Mouse (Mus musculus): ENCODE measurements around the gene Ifi27. TPM values are rescaled to one million over a fixed set of nuclear protein-coding genes. Genes with fewer than 3 reads are reported as not detected.

Ifi27 gene
- total and polyA plus RNA-seq, 3 experiments = 103 to 105 TPM; not detected in 1

- Histone ChIP-seq H3K4me1 (ENCODE audit: control insufficient read depth in 1 of 2, insufficient read depth in 2 of 2, low read length in 2 of 2) (peaks cover 13 to 33% of the 10 kb centered on the region in 2 experiments), H3K9ac (ENCODE audit: control insufficient read depth, low read depth, low read length, poor library complexity, severe bottlenecking) (peak within 1 kb of the TSS; percentile 92), H3K79me2 (ENCODE audit: control insufficient read depth, insufficient read depth, low read length, poor library complexity) (peaks cover 8% of the 10 kb centered on the region), H3K27ac (ENCODE audit: control insufficient read depth, low read depth, low read length) (peak within 1 kb of the TSS; percentile 37), H3K4me3 (ENCODE audit: control insufficient read depth in 1 of 2, insufficient read depth in 1 of 2, low read depth in 2 of 2, low read length in 2 of 2) (peak within 1 kb of the TSS; percentile 77 to 93), H3K36me3 (ENCODE audit: control insufficient read depth in 1 of 2, insufficient read depth in 2 of 2, low read length in 2 of 2) (peaks cover 0 to 28% of the 10 kb centered on the region in 2 experiments; a peak in 2 of 4 replicates), H3K9me3 (replicated peaks; ENCODE audit: insufficient read depth, low read length) (no peaks in the 10 kb centered on the region), H3K27me3 (ENCODE audit: control insufficient read depth in 1 of 2, insufficient read depth in 2 of 2, low read length in 2 of 2) (no peaks in the 10 kb centered on the region)
- DNase-seq (ENCODE audit: low read depth, low spot score) = peak; percentile 97
- no peak for TF ChIP-seq MAFK (IDR thresholded peaks at IDR 0.05; ENCODE audit: borderline replicate concordance, low read depth, low read length)
- 0 out of 2 replicates have a peak, but pooled peaks have one; percentile 30 for TF ChIP-seq JUND (IDR thresholded peaks at IDR 0.05; ENCODE audit: low read depth, low read length)
- no peak; the same call in 1 of the 2 replicates for TF ChIP-seq KAT2A (conservative IDR thresholded peaks at IDR 0.05; ENCODE audit: low read depth, low read length)
- TF ChIP-seq MYB (IDR thresholded peaks at IDR 0.05; ENCODE audit: low read depth, low read length) = no peak
- no peak; the same call in none of the 2 replicates for TF ChIP-seq MXI1 (IDR thresholded peaks at IDR 0.05; ENCODE audit: low read depth, low read length)
- no peak for TF ChIP-seq BHLHE40 (IDR thresholded peaks at IDR 0.05; ENCODE audit: borderline replicate concordance, low read depth, low read length)
- TF ChIP-seq POLR2AphosphoS2 (IDR thresholded peaks at IDR 0.05; ENCODE audit: low read length) = 0 out of 2 replicates have a peak, but pooled peaks have one; percentile 11
- 0 out of 2 replicates have a peak, but pooled peaks have one; percentile 14 for TF ChIP-seq NRF1 (IDR thresholded peaks at IDR 0.05; ENCODE audit: insufficient read depth, low read depth, low read length, poor library complexity, severe bottlenecking)
- no peak for TF ChIP-seq USF1 (IDR thresholded peaks at IDR 0.05; ENCODE audit: low read depth, low read length)
- TF ChIP-seq POLR2A (IDR thresholded peaks at IDR 0.05; ENCODE audit: control insufficient read depth in 1 of 2, insufficient read depth in 1 of 2, low read depth in 1 of 2, low read length in 2 of 2, poor library complexity in 1 of 2) = peak in 1 of 2 experiments; percentile 57; a peak in 1 of 4 replicates
- TF ChIP-seq E2F4 (IDR thresholded peaks at IDR 0.05; ENCODE audit: borderline replicate concordance, low read depth, low read length) = no peak
- no peak for TF ChIP-seq EP300 (IDR thresholded peaks at IDR 0.05; ENCODE audit: low read depth in 1 of 2, low read length in 2 of 2)
- no peak for TF ChIP-seq SMC3 (IDR thresholded peaks at IDR 0.05; ENCODE audit: low read depth, low read length)
- no peak for TF ChIP-seq MYC (IDR thresholded peaks at IDR 0.05; ENCODE audit: low read depth, low read length)
- peak; percentile 69 for TF ChIP-seq CHD2 (IDR thresholded peaks at IDR 0.05; ENCODE audit: low read length)
- TF ChIP-seq GABPA (IDR thresholded peaks at IDR 0.05; ENCODE audit: low read depth, low read length) = no peak
- TF ChIP-seq RCOR1 (IDR thresholded peaks at IDR 0.05; ENCODE audit: low read depth, low read length) = no peak
- no peak for TF ChIP-seq RAD21 (IDR thresholded peaks at IDR 0.05; ENCODE audit: low read depth, low read length)
- TF ChIP-seq ZKSCAN1 (IDR thresholded peaks at IDR 0.05; ENCODE audit: low read depth, low read length) = no peak
- TF ChIP-seq POLR2AphosphoS5 (IDR thresholded peaks at IDR 0.05; ENCODE audit: borderline replicate concordance, low read depth, low read length) = no peak
- TF ChIP-seq TAL1 (IDR thresholded peaks at IDR 0.05; ENCODE audit: low read length) = no peak
- TF ChIP-seq MEF2A (IDR thresholded peaks at IDR 0.05; ENCODE audit: extremely low read depth, insufficient replicate concordance, low read depth, low read length, poor library complexity, severe bottlenecking) = no peak
- peak; percentile 52; the same call in 1 of the 2 replicates for TF ChIP-seq TBP (IDR thresholded peaks at IDR 0.05; ENCODE audit: low read depth, low read length)
- TF ChIP-seq MAZ (IDR thresholded peaks at IDR 0.05; ENCODE audit: low read depth, low read length) = peak; percentile 69; the same call in 1 of the 2 replicates
- no peak for TF ChIP-seq ZC3H11A (IDR thresholded peaks at IDR 0.05; ENCODE audit: low read depth, low read length)
- TF ChIP-seq ELF1 (IDR thresholded peaks at IDR 0.05; ENCODE audit: low read depth, low read length) = 0 out of 2 replicates have a peak, but pooled peaks have one; percentile 37
- no peak for TF ChIP-seq ETS1 (IDR thresholded peaks at IDR 0.05; ENCODE audit: low read depth, low read length)
- TF ChIP-seq HCFC1 (IDR thresholded peaks at IDR 0.05; ENCODE audit: low read depth, low read length) = peak; percentile 81
- peak; percentile 31; the same call in 1 of the 2 replicates for TF ChIP-seq TCF12 (IDR thresholded peaks at IDR 0.05; ENCODE audit: low read depth, low read length)
- TF ChIP-seq MAX (IDR thresholded peaks at IDR 0.05; ENCODE audit: low read length) = no peak
- no peak for TF ChIP-seq CHD1 (IDR thresholded peaks at IDR 0.05; ENCODE audit: low read depth, low read length)
- TF ChIP-seq SIN3A (IDR thresholded peaks at IDR 0.05; ENCODE audit: low read length) = peak; percentile 97
- TF ChIP-seq USF2 (IDR thresholded peaks at IDR 0.05; ENCODE audit: borderline replicate concordance in 1 of 2, insufficient read depth in 1 of 2, low read depth in 1 of 2, low read length in 2 of 2) = no peak
- no peak for TF ChIP-seq ZNF384 (IDR thresholded peaks at IDR 0.05; ENCODE audit: low read depth, low read length)
- TF ChIP-seq GATA1 (IDR thresholded peaks at IDR 0.05; ENCODE audit: low read depth, low read length) = no peak
Measured at GRCm38 (mm10) chr12:103388505-103389347, 45.3 kb upstream of the Ifi27 start, which contains the start of gene Otub2. Otub2 (plus strand) TSS chr12:103388682.

All from MEL (cell line).